Mouse (Mus musculus) midbrain, postnatal 0 days (tissue): Measurements from ENCODE around the gene Ogdh. TPM values are rescaled to one million over a fixed set of nuclear protein-coding genes. Genes with fewer than 3 reads are reported as not detected.
"Not testable (repeated sequence)": the region's sequence is repeated elsewhere in the genome, so short reads cannot be mapped to it uniquely, and the experiment has no call there.

Experiments
- ATAC-seq: fragments of 200-750 bp; cut with Nextera tagmentation; 2 replicates; pipeline ENCODE4 v1.8.0; 2017; ENCODE audit warnings: moderate number of reproducible peaks, mild to moderate bottlenecking, moderate TSS enrichment, moderate library complexity; ENCODE audit not compliant: low FRiP score
- DNase-seq: peaks from one replicate; pipeline ENCODE4 v3.0.0-alpha.2; 2015; ENCODE audit warnings: low spot score
- H3K27ac ChIP-seq: fragments of 300-500 bp; sonication (generic); 2 replicates; pipeline ENCODE4 v1.5.1; 2014; ENCODE audit warnings: low read depth, mild to moderate bottlenecking, low read length, mixed read lengths
- H3K27me3 ChIP-seq: fragments of 300-500 bp; sonication (generic); 2 replicates; pipeline ENCODE4 v1.6.1; 2014; ENCODE audit warnings: low read length, control low read depth, mixed read lengths; ENCODE audit not compliant: insufficient read depth
- H3K36me3 ChIP-seq: fragments of 300-500 bp; sonication (generic); 2 replicates; pipeline ENCODE4 v1.6.1; 2014; ENCODE audit warnings: low read length, control low read depth, mixed read lengths; ENCODE audit not compliant: insufficient read depth
- H3K4me1 ChIP-seq: fragments of 300-500 bp; sonication (generic); 2 replicates; pipeline ENCODE4 v1.6.1; 2014; ENCODE audit warnings: mild to moderate bottlenecking, control low read depth, antibody characterized with exemption, low read length, mixed read lengths; ENCODE audit not compliant: insufficient read depth
- H3K4me2 ChIP-seq: fragments of 300-500 bp; sonication (generic); 2 replicates; pipeline ENCODE4 v1.6.1; 2014; ENCODE audit warnings: low read depth, mild to moderate bottlenecking, low read length, mixed read lengths; ENCODE audit not compliant: poor library complexity, severe bottlenecking
- H3K4me3 ChIP-seq: fragments of 300-500 bp; sonication (generic); 2 replicates; pipeline ENCODE4 v1.5.1; 2014; ENCODE audit warnings: low read depth, mild to moderate bottlenecking, low read length, moderate library complexity
- H3K9ac ChIP-seq: fragments of 300-500 bp; sonication (generic); replicated peaks from 2 replicates; pipeline ENCODE4 v1.6.1; 2014; ENCODE audit warnings: mild to moderate bottlenecking, low read length, moderate library complexity, mixed read lengths; ENCODE audit not compliant: poor library complexity, severe bottlenecking
- H3K9me3 ChIP-seq: fragments of 300-500 bp; sonication (generic); 2 replicates; pipeline ENCODE4 v1.6.1; 2016; ENCODE audit warnings: low read length, control low read depth
- CTCF ChIP-seq: IDR thresholded peaks from 2 replicates; pipeline ENCODE4 v1.5.1; 2016; ENCODE audit warnings: antibody characterized with exemption, mild to moderate bottlenecking
- WGBS: fragments of 180-500 bp; shearing (Covaris S2); extraction: QIAGEN DNeasy Blood & Tissue Kit; methylation state at CpG from one replicate; pipeline ENCODE4 v1.1.7; 2014; 5-methylcytosine and 5-hydroxymethylcytosine counted together
- polyA plus RNA-seq: library from polyadenylated mRNA; unstranded; fragments of >200 nt; fragmentation: Nextera tagmentation; extraction: Ambion mirVana; gene quantifications from 2 replicates; pipeline ENCODE4 v1.2.1, GENCODE M21; 2015
- total RNA-seq: library from RNA; depleted of rRNA; stranded (reverse); fragments of >200 nt; gene quantifications from 2 replicates; pipeline ENCODE4 v1.2.3, GENCODE M21; 2014; rRNA removed

Gene Ogdh
- total RNA-seq (124 and 134 TPM in 2 replicates), polyA plus RNA-seq (136 and 139 TPM in 2 replicates)

DNA sequence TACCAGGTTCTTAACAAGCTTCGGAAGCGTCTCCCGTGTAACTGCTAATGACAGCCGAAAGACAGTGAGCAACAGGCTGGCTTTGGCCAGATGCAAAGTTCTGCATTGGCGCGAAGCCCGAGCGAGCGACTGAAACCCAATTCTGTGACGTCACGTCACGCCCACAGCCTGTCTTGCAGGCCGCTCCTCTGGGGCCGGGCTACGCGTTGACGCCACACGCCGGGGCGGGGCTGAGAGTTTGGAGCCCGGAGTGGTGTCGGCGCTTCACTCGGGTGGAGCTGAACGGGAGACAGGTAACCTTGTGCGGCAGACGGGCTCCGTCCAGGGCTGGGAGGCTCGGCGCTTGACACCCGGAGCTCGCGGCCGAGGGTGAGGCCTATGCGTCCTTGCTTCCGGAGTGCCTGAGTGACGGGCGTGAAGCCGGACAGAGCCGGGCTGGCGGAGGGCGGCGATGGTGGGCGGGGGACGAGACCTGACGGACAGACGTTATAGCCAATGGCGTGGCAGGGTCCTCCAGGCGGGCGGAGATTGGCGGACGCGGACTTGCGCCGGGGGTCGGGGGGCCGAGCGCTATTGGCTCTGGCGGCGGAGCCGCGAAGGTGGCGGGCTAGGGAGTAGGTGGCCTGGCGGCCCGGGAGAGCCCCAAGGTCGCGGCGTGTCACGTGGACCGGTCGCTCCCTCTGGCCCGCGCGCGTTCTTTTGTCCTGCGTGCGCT lies at the start of gene Ogdh:
Gene Ogdh, plus strand, starts transcription at position 233 of the 715 bp plus-strand sequence.
- peak within 1 kb of the TSS; percentile 86 for H3K27ac ChIP-seq
- H3K4me3 ChIP-seq: peak within 1 kb of the TSS; percentile 51
- peak within 1 kb of the TSS; percentile 63 for H3K9ac ChIP-seq
- no peaks in the 10 kb centered on the region for H3K36me3 ChIP-seq
- WGBS: under 1% methylated on average over 72 of the region's 77 CpGs
- DNase-seq (peak; percentile 99), ATAC-seq (peak; percentile 97)
- H3K9me3 ChIP-seq: no peaks in the 10 kb centered on the region
- peaks cover 6% of the 10 kb centered on the region; the same call in 1 of the 2 replicates for H3K4me1 ChIP-seq
- no peaks in the 10 kb centered on the region for H3K27me3 ChIP-seq
- no peak for TF ChIP-seq CTCF
- peak within 1 kb of the TSS; percentile 70 for H3K4me2 ChIP-seq

DNA sequence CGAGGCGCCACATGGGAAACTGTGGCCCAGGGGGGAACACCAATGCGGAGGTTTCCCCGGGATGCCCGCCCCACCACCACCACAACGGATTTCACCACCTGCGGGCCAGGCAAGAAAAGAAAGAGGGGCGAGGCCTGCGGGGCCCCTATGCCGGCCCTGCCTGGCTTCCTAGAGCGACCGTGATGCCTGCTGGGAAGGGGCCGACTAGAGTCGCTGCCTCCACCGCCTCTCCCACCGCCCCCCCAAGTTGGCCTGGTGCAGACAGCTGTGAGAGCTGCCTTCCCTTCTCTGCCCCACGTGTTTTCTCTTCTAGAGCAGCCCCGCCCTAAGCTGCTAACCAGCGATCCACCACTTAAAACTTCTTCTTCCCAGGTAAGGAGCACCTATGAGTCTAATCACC lies 46.7 kb upstream of the Ogdh start:
- no peak overlapping the region for H3K4me3 ChIP-seq
- no peak overlapping the region for H3K9ac ChIP-seq
- H3K9me3 ChIP-seq: no peaks in the 10 kb centered on the region
- 45% methylated on average over 19 of the region's 19 CpGs for WGBS
- no peak overlapping the region for H3K4me2 ChIP-seq
- H3K27me3 ChIP-seq: no peaks in the 10 kb centered on the region
- ATAC-seq: no peak
- TF ChIP-seq CTCF: no peak
- no peak overlapping the region for H3K27ac ChIP-seq
- DNase-seq: no peak
- no peaks in the 10 kb centered on the region for H3K4me1 ChIP-seq
- no peaks in the 10 kb centered on the region for H3K36me3 ChIP-seq

DNA sequence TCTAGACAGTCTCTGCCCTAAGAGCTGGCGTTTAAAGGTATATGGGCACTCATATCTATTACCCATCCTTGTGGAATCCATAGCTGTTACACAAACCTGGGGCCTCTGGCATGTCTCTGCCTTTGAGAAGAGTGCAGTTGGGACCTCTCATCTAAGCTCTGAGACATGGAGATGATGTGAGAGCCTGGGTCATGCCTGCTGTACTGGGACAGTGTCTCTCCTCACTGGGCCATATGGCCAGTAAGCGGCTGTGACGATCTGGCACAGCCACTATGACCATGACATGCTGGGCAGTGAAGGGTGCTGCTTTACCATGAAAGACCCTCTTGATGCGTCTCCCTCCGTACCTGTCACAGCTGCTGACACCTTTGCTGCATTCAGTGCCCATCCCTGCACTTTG lies 39.2 kb upstream of the Ogdh start:
- ATAC-seq (no peak), DNase-seq (no peak)
- no peaks in the 10 kb centered on the region for H3K4me1 ChIP-seq
- no peak overlapping the region for H3K4me3 ChIP-seq
- no peaks in the 10 kb centered on the region for H3K9me3 ChIP-seq
- no peak for TF ChIP-seq CTCF
- peaks cover under 1% of the 10 kb centered on the region; the same call in 1 of the 2 replicates for H3K36me3 ChIP-seq
- H3K27me3 ChIP-seq: no peaks in the 10 kb centered on the region
- no peak overlapping the region for H3K27ac ChIP-seq
- H3K9ac ChIP-seq: no peak overlapping the region
- 91% methylated on average over 5 of the region's 5 CpGs for WGBS
- H3K4me2 ChIP-seq: no peak overlapping the region

DNA sequence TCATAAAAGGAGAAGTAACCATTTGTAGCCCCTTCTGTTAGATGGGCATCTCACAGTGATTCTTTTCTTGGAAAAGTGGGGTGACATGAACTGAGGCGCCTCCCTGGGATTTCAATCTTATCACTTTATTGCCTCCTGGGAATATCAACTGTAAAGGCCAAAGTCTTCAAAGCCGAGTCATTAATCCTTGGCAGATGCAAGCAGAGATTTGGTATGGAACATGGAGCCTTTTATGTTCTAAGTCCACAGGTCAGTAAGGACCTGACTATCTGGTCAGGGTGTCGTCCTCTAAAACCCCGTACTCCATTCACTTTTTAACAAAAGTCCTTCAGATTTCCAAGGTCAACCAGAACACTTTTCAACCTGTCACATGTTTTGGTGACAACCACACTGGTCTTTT lies 38.6 kb upstream of the Ogdh start:
- Histone ChIP-seq H3K9ac (no peak overlapping the region), H3K27me3 (no peaks in the 10 kb centered on the region), H3K4me3 (no peak overlapping the region), H3K4me1 (no peaks in the 10 kb centered on the region), H3K9me3 (no peaks in the 10 kb centered on the region), H3K36me3 (peaks cover 6% of the 10 kb centered on the region; the same call in 1 of the 2 replicates), H3K27ac (no peak overlapping the region), H3K4me2 (no peak overlapping the region)
- no peak for ATAC-seq
- 88% methylated on average over 4 of the region's 4 CpGs for WGBS
- no peak for DNase-seq
- no peak for TF ChIP-seq CTCF

DNA sequence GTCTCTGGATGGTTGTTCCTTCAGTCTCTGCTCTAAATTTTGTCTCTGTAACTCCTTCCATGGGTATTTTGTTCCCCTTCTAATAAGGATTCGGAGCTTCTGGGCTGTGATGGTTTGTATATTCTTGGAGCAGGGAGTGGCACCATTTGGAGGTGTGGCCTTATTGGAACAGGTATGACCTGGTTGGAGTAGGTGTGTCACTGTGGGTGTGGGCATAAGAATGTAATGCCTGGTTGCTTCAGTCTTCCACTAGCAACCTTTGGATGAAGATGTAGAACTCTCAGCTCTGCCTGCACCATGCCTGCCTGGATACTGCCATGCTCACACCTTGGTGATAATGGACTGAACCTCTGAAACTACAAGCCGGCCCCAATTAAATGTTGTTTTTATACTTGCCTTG lies 36.8 kb upstream of the Ogdh start:
- H3K4me3 ChIP-seq, H3K27me3 ChIP-seq, H3K4me1 ChIP-seq, H3K27ac ChIP-seq, DNase-seq, H3K9me3 ChIP-seq, ATAC-seq, H3K4me2 ChIP-seq, H3K9ac ChIP-seq: not testable (repeated sequence)
- H3K36me3 ChIP-seq: peaks cover 23% of the 10 kb centered on the region
- 96% methylated on average over 2 of the region's 2 CpGs for WGBS

DNA sequence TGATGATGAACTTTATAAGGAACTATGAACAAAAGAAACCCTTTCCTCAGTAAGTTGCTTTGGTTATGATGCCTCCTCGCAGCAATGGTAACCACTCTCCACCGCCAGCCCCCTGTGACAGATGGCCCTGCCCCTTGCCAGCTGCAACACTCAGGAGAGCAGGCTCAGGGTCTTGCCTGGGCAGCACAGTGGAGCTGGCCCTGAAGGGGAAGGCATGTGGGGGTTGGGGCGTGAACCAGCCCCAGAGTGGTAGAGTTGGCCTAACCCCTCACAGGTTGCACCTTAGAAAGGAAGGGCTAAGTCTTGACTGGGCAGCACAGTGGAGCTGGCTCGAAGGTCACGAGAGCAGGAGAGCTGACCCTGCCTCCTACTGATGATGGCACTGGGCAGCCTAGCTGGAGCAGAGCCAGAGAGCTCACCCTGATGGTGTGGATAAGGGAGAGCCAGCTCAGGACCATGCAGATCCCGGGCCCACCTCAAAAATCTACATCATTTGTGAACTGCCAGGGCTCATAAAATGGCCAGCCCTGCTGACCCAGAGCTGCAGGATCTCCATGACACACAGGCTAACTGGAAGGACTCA lies 34.9 kb upstream of the Ogdh start:
- no peaks in the 10 kb centered on the region for H3K9me3 ChIP-seq
- H3K4me3 ChIP-seq: no peak overlapping the region
- H3K27me3 ChIP-seq: no peaks in the 10 kb centered on the region
- TF ChIP-seq CTCF: no peak
- H3K36me3 ChIP-seq: peaks cover 35% of the 10 kb centered on the region
- WGBS: 74% methylated on average over 6 of the region's 6 CpGs
- H3K9ac ChIP-seq: no peak overlapping the region
- ATAC-seq: no peak
- no peak for DNase-seq
- no peak overlapping the region for H3K27ac ChIP-seq
- no peaks in the 10 kb centered on the region for H3K4me1 ChIP-seq
- H3K4me2 ChIP-seq: no peak overlapping the region
